Mouse (Mus musculus): ENCODE results near the gene Smc5. TPM values are rescaled to one million over a fixed set of nuclear protein-coding genes. Genes with fewer than 3 reads are reported as not detected.

Smc5 gene
- polyA plus RNA-seq (2017; shearing (Covaris generic)), result 51.9 TPM

DNA sequence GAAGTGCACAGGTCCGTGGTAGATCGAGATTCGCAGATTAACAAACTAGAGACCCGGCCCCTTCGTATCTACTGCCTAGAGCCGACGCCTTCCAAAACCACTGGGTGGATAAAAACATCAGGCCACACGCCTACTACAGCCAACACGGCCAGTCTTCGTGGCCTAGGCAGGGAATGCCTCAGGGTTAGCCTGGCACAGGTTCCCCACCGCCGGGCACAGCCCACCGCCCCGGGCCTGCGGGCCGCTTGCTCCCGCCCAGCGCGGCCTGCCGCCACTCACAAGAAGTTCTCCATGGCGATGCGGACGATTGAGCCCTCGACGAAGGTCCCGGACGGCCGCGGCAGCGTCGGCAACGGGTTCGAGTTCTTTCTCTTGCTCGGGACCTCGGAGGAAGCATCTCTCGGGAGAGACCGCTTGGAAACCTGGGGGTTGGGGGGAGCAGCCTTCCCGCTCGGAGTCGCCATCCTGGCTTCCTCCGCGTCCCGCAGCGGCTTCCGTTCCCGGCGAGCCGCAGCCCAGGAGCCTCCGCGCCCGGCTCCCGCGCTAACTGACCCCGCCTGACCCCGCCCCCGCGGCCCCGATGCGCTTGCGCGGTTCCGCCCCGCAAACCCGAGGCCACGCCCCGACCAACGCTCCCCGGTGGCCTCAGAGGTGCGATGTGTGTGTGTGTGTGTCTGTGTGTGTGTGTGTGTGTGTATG, at the start of gene Smc5:
TSS of gene Smc5 (minus strand) at position 543 of the 699 bp plus-strand sequence.

Other genes with a start within 250 kb of the Smc5 start
- 0.80 TPM for gene Klf9, start 132.7 kb downstream of the Smc5 start, polyA plus RNA-seq (2017; shearing (Covaris generic))
- not detected for gene Mamdc2, start 174.5 kb upstream of the Smc5 start, polyA plus RNA-seq (2017; shearing (Covaris generic))